Mouse (Mus musculus) right cerebral cortex, postnatal 10 days (tissue): ENCODE data around the gene Aqp1.
A peak's percentile ranks its signal among the peaks of the same experiment; 100 is the strongest.

Experiments
- DNase-seq, 2 experiments: peaks; one replicate each; pipeline ENCODE4 v3.0.0; 2021; ENCODE audit warnings: low spot score in 2 of 2

The Aqp1 gene

GRCm38 (mm10) chr6:55356976-55357635 is 20.9 kb downstream of the Aqp1 start:
- no peak for DNase-seq

DNA sequence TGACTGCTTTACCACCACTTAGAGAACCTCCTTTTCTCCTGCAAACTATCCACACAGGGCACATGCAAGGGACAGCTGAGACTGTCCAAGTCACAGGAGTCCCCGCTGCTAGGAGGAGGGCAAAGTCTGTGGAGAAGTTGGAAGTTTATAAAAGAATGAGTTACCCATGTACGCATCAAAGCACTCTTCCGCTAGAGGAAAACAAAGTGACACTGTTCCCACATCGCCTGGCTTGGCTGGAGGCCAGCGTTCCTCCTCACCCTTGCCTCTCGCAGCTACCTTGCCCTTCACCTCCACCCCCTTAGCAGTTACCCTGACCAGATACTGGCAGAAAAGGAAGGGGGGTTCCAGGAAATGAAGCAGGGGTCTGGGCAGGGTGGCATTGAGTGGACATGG is 21.4 kb downstream of the Aqp1 start:
- no peak for DNase-seq

DNA sequence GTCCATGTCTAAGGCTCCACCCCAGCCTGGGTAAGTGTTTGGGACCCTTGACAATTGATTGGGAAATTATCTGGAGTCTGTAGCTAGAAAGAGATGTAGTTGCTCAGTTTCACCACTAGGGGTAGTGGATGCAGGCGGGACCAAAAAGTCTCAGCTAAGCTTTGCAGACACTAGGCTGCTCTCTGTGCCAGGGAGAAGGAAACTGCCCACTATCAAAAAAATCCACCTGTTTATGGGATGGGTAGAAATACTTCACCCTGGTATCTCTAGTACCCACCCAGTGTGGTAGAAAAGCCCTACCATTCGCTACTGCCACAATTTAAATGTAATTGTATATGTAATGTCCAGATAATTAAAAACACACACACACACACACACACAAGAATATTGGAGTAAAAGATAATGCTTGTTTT is 22.5 kb downstream of the Aqp1 start:
- DNase-seq: no peak

- no peak for DNase-seq
These were observed 26.4 kb downstream of the Aqp1 start for GRCm38 (mm10) chr6:55362663-55363062.

GRCm38 (mm10) chr6:55367126-55367525 is 30.9 kb downstream of the Aqp1 start:
- DNase-seq: no peak

- DNase-seq: no peak
These were observed 34.6 kb downstream of the Aqp1 start for GRCm38 (mm10) chr6:55370831-55371230.

GRCm38 (mm10) chr6:55376076-55376475 is 39.8 kb downstream of the Aqp1 start, which contains the start of gene Ghrhr:
Gene Ghrhr (plus strand): TSS chr6:55376295.
- DNase-seq: no peak

- no peak for DNase-seq
These were observed 40.3 kb downstream of the Aqp1 start for GRCm38 (mm10) chr6:55376511-55376910.

DNA sequence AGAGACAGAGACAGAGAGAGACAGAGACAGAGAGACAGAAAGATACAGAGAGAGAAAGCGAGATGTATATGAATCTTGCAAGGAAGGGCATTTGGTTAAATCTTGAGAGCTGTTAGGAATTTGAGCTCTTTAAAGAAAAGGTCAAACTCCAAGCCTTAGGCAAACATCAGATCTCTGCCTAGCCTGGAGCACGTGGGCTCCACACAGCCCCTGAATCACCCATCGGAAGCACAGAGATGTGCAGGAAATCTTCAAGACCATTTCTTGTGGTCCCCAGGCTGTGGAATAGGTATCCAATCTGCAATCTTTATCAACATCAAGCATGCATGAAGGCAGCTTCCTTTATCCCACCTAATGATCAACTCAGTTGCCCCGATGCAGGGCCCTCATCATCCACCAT is 41.2 kb downstream of the Aqp1 start:
- no peak for DNase-seq

- DNase-seq: peak; percentile 79 to 85
These were observed 43.6 kb downstream of the Aqp1 start for GRCm38 (mm10) chr6:55379641-55380335.

DNA sequence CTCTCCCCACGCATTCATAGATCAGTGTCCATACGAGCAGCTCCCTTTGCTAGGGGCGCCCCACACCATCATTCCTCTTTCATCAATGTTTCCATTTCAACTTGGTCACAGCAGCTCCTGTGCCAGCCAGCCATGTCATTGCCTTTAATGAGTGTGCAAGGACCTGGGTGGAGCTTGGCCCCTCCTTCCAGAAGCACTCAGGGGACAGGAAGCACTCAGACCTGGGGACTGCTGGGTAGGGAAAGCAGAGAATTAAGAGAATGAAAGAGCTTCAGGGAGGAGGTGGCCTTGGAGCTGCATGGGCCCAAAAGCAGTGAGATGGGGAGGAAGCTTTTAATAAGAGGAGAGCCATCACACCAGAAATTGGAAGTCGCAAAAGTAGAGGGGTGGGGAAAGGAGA is 45.7 kb downstream of the Aqp1 start:
- no peak for DNase-seq

DNA sequence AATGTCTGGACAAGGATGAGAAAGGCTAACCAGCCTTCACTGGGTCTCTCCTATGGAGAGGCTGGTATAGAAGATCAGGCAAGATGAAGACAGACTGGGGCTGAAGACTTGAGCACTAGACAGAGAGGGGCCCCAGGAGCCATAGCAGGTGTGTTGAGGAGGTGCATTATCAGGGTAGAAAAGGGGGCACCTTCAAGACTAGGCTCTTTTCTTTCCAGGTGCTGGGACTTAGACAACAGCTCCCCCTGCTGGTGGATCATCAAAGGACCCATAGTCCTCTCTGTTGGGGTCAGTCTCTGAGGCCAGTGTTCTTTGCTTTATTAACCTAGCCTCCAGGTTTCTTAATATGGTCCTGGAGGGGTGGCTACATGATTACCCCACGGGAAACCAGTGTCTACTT is 47.7 kb downstream of the Aqp1 start:
- DNase-seq: no peak

- no peak for DNase-seq
These were observed 48.2 kb downstream of the Aqp1 start for GRCm38 (mm10) chr6:55384356-55384951.

- peak in 1 of 2 experiments; percentile 43 for DNase-seq
These were observed 52.4 kb downstream of the Aqp1 start for GRCm38 (mm10) chr6:55388546-55389169.

GRCm38 (mm10) chr6:55389321-55389720 is 53.1 kb downstream of the Aqp1 start:
- DNase-seq: peak in 1 of 2 experiments; percentile 22

GRCm38 (mm10) chr6:55391814-55392213 is 55.6 kb downstream of the Aqp1 start:
- no peak for DNase-seq

DNA sequence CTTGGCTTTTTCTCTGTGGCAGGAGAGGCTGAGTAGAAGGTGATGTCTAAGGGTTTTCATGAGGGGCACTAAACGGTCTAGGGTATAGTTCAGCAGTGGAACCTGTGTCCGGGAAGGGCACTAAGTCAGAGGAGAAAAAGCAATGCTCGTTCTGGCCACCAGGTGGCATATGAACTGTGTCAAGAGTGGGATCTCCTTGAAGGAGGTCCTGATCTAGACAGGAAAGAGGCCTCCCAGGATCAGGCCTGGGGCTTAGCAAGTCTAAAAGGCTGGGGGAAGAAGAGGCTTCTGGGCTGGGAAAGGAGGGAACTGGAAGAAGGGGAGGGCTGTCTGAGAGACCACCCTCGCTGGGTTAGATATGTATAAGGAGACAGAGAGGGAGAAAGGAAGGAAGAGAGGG is 56.2 kb downstream of the Aqp1 start:
- DNase-seq: peak; percentile 70 to 85

DNA sequence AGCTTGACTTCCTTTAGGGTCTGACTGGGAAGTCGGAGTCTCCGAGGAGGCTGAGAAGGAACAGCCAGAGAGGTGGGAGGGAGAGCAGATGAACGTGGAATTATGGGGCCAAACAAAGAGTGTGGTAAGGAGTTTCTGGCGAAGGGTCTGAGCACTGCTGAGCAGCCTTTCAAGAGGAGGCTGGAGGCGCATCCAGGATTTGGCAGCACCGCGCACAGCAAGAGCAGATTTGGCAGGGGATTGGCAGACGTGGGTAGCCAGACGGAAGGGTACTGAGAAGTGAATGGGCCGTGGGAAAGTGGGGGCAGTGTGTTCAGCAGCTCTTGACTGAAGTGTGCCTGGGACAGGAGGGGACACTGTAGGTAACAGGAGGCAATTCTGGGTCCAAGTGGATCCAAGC is 58.6 kb downstream of the Aqp1 start:
- DNase-seq: peak; percentile 85 to 89

DNA sequence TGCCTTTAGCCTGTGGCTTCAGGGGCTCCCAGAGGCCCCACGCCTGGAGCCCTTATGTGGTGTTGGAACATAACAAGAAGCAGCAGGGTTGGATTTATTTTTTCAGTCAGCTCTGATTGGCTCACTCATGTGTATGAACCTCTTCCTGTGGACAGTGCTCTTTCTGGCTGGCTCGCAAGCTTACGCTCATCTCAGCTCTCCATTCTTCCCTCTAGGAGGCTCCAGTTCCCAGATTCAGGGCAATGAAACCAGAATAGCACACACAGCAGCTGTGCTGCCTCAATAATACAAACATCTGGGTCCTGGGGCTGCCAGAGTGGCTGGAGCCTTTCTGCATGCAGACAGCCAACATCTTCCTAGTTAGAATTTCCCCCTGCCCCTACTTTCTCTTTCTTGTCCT is 59.9 kb downstream of the Aqp1 start:
- DNase-seq: peak; percentile 72 to 79

DNA sequence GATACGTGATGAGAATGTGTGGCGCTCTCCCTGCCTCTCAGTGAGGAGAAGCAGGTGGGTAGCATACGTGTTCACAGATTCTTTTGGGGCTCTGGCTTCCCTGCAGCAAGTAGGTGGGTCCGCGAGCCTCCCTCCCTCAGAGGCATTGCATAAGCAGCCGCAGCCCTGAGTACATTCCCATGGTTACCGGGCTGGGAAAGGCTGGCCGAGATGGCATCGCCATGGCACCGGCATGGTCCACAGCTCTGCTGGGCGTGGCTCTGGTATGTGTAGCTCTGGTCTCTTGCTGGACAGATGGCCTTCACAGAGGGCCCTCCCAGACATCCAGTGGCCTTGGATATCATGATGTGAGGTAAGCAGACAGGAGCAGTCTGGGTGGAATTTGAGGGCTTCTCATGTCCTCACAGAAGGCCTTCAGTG is 60.4 kb downstream of the Aqp1 start:
- DNase-seq: peak; percentile 86 to 93
